Mouse (Mus musculus) hindbrain, embryonic 16.5 days (tissue): ENCODE data around the gene Rrp1b. TPM values are rescaled to one million over a fixed set of nuclear protein-coding genes. Genes with fewer than 3 reads are reported as not detected.

Experiments used
- ATAC-seq: fragments of 200-750 bp; cut with Nextera tagmentation; 2 replicates; pipeline ENCODE4 v1.8.0; 2017; ENCODE audit warnings: moderate TSS enrichment, moderate library complexity
- H3K27ac ChIP-seq: fragments of 300-500 bp; sonication (generic); 2 replicates; pipeline ENCODE4 v1.5.1; 2014; ENCODE audit warnings: low read depth, mild to moderate bottlenecking, control low read depth, low read length, moderate library complexity
- H3K27me3 ChIP-seq: fragments of 300-500 bp; sonication (generic); replicated peaks from 2 replicates; pipeline ENCODE4 v1.6.1; 2014; ENCODE audit warnings: low read length; ENCODE audit not compliant: control insufficient read depth, insufficient read depth
- H3K36me3 ChIP-seq: fragments of 300-500 bp; sonication (generic); 2 replicates; pipeline ENCODE4 v1.6.1; 2014; ENCODE audit warnings: mild to moderate bottlenecking, low read length, moderate library complexity, mixed read lengths; ENCODE audit not compliant: control insufficient read depth, insufficient read depth
- H3K4me1 ChIP-seq: fragments of 300-500 bp; sonication (generic); 2 replicates; pipeline ENCODE4 v1.6.1; 2014; ENCODE audit warnings: low read depth, low read length; ENCODE audit not compliant: control insufficient read depth, insufficient read depth
- H3K4me2 ChIP-seq: fragments of 300-500 bp; sonication (generic); 2 replicates; pipeline ENCODE4 v1.6.1; 2014; ENCODE audit warnings: mild to moderate bottlenecking, low read length, control low read depth, moderate library complexity
- H3K4me3 ChIP-seq: fragments of 300-500 bp; sonication (generic); 2 replicates; pipeline ENCODE4 v1.5.1; 2014; ENCODE audit warnings: mild to moderate bottlenecking, low read length, control low read depth, moderate library complexity
- H3K9ac ChIP-seq: fragments of 300-500 bp; sonication (generic); 2 replicates; pipeline ENCODE4 v1.6.1; 2014; ENCODE audit warnings: low read depth, mild to moderate bottlenecking, control low read depth, low read length, moderate library complexity
- H3K9me3 ChIP-seq: fragments of 300-500 bp; sonication (generic); 2 replicates; pipeline ENCODE4 v1.6.1; 2014; ENCODE audit warnings: mild to moderate bottlenecking, low read length, moderate library complexity; ENCODE audit not compliant: control insufficient read depth
- WGBS: fragments of 180-500 bp; shearing (Covaris S2); extraction: QIAGEN DNeasy Blood & Tissue Kit; methylation state at CpG from one replicate; pipeline ENCODE4 v1.1.7; 2014; 5-methylcytosine and 5-hydroxymethylcytosine counted together
- polyA plus RNA-seq: library from polyadenylated mRNA; unstranded; fragments of >200 nt; fragmentation: Nextera tagmentation; extraction: Ambion mirVana; gene quantifications from 2 replicates; pipeline ENCODE4 v1.2.1, GENCODE M21; 2015

Gene Rrp1b
- polyA plus RNA-seq, 1 experiment from 2014 or later = 33.4 TPM

- no peak overlapping the region for H3K9ac ChIP-seq
- ATAC-seq = no peak
Observed at GRCm38 (mm10) chr17:32023088-32023487, 12.8 kb upstream of the Rrp1b start.

GRCm38 (mm10) chr17:32024671-32025073 is 11.2 kb upstream of the Rrp1b start:
- Histone ChIP-seq H3K36me3 (no peaks in the 10 kb centered on the region), H3K4me3 (no peak overlapping the region), H3K4me2 (no peak overlapping the region), H3K4me1 (no peaks in the 10 kb centered on the region), H3K9me3 (no peaks in the 10 kb centered on the region), H3K9ac (no peak overlapping the region), H3K27me3 (no peaks in the 10 kb centered on the region; the same call in 1 of the 2 replicates), H3K27ac (no peak overlapping the region)
- no peak for ATAC-seq
- WGBS = 60% methylated on average over 5 of the region's 5 CpGs

More at GRCm38 (mm10) chr17:32023088-32023487, 12.8 kb upstream of the Rrp1b start:
- Histone ChIP-seq H3K4me3 (no peak overlapping the region), H3K9me3 (no peaks in the 10 kb centered on the region), H3K4me1 (no peaks in the 10 kb centered on the region), H3K27ac (no peak overlapping the region), H3K27me3 (no peaks in the 10 kb centered on the region; the same call in 1 of the 2 replicates), H3K4me2 (no peak overlapping the region), H3K36me3 (no peaks in the 10 kb centered on the region)
- WGBS = 83% methylated on average over 8 of the region's 8 CpGs

- Histone ChIP-seq H3K4me3 (no peak overlapping the region), H3K4me1 (no peaks in the 10 kb centered on the region), H3K4me2 (no peak overlapping the region), H3K36me3 (no peaks in the 10 kb centered on the region), H3K27me3 (no peaks in the 10 kb centered on the region; the same call in 1 of the 2 replicates), H3K27ac (no peak overlapping the region), H3K9ac (no peak overlapping the region), H3K9me3 (no peaks in the 10 kb centered on the region)
- 0 out of 2 replicates have a peak, but pooled peaks have one; percentile 77 for ATAC-seq
- WGBS = 5% methylated on average over 2 of the region's 2 CpGs
Observed at GRCm38 (mm10) chr17:32025386-32025785, 10.5 kb upstream of the Rrp1b start.

- no peak overlapping the region for H3K9ac ChIP-seq
- 31% methylated on average over 3 of the region's 3 CpGs for WGBS
- no peaks in the 10 kb centered on the region for H3K4me1 ChIP-seq
- H3K27ac ChIP-seq = no peak overlapping the region
- no peaks in the 10 kb centered on the region for H3K36me3 ChIP-seq
- H3K4me2 ChIP-seq = no peak overlapping the region
- no peaks in the 10 kb centered on the region; the same call in 1 of the 2 replicates for H3K27me3 ChIP-seq
- ATAC-seq = peak; percentile 61
- H3K4me3 ChIP-seq = no peak overlapping the region
- no peaks in the 10 kb centered on the region for H3K9me3 ChIP-seq
Observed at GRCm38 (mm10) chr17:32027666-32028065, 8.2 kb upstream of the Rrp1b start.

DNA sequence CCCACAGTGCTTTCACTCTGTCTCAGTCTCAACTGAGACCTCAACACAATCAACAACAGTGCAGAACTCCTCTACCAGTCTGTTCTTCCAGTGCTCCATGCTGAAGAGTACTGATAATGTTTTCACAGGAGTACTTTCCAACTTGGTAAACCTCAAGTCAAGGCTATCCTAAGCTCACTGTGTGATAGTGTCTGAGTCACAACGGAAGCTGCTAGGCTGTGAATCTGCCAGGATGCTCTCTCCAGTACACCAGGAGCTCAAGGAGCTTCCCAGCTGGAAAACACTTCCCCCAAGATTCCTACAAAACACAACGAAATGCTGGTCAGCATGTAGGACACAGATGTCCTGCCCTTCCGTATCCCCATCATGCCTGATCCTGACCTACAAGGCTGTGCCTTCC is 7.6 kb upstream of the Rrp1b start:
- Histone ChIP-seq H3K4me3 (no peak overlapping the region), H3K4me1 (no peaks in the 10 kb centered on the region), H3K9me3 (no peaks in the 10 kb centered on the region), H3K4me2 (no peak overlapping the region), H3K9ac (no peak overlapping the region), H3K27me3 (no peaks in the 10 kb centered on the region; the same call in 1 of the 2 replicates), H3K36me3 (no peaks in the 10 kb centered on the region), H3K27ac (no peak overlapping the region)
- no peak for ATAC-seq
- 88% methylated on average over 3 of the region's 3 CpGs for WGBS

GRCm38 (mm10) chr17:32031684-32032083 is 4.2 kb upstream of the Rrp1b start:
- H3K27ac ChIP-seq = no peak overlapping the region
- no peaks in the 10 kb centered on the region for H3K9me3 ChIP-seq
- H3K9ac ChIP-seq = no peak overlapping the region
- no peak for ATAC-seq
- peaks cover 4% of the 10 kb centered on the region for H3K4me1 ChIP-seq
- 52% methylated on average over 7 of the region's 7 CpGs for WGBS
- H3K4me3 ChIP-seq = no peak overlapping the region
- H3K4me2 ChIP-seq = no peak overlapping the region
- H3K27me3 ChIP-seq = no peaks in the 10 kb centered on the region; the same call in 1 of the 2 replicates
- no peaks in the 10 kb centered on the region for H3K36me3 ChIP-seq

DNA sequence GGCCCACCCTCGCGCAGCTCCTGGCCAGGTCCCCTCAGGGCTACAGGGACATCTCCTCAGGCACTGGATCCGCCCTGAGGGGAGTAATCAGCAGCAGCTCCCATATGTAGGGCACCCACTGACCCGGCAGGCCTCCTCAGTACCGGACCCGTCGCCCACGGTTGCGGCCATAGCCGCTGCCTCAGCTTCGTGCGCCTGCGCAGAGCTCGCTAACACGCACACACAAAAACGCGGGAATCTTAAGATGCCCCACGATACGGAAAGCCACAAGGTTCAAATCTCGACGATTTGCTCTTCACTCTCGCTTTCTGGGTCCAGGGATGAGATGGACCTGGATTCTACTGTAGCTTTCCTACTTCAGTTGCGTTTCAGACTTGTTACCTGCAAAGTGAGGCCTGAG is 1.6 kb upstream of the Rrp1b start:
- Histone ChIP-seq H3K4me1 (peaks cover 19% of the 10 kb centered on the region), H3K27ac (no peak overlapping the region)

DNA sequence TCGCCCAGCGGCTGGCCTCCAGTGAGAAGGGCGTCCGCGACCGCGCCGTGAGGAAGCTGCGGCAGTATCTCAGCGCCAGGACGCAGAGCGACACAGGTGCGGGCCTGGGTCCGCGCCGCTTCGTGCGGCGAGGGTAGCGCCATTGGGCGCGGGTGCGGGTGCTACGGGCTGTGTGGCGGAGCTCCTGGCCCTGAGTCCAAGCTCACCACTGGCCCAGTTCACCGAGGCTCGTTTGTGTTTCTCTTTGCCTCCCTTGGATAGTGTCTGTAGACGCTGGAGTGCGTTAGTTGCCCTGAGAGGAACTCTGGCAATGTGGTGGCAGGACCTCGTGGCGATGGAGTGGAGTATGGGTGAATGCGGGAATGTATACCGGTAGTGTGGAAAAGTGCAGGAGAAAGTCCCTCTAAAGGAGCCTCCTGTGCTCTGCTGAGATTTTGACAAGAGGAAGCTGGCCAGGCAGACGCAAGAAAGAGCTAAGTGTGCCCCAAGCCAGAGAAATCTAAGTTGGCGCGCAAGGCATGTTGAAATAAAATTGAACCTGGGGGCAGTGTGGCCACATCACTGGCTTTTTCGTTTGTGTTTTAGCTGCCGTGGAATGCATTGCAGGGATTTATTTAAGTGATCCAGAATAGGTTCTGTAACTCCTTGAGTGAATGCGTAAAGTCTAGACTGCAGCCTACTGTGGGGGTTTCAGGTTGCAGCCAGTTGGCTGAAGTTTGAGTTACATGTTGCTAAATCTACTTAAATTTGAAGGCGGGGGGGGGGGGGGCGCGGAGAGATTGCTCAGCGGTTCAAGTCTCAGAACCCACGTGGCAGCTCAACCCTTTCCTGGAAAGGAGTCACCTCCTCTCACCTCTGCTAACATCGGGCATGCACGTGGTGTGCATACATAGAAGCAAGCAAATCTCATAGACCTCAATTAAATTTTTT is 874 bp downstream of the Rrp1b start:
- Histone ChIP-seq H3K4me3 (peak overlapping the region; percentile 82), H3K4me2 (peak overlapping the region; percentile 94), H3K4me1 (peaks cover 19% of the 10 kb centered on the region), H3K36me3 (no peaks in the 10 kb centered on the region), H3K27ac (peak overlapping the region; percentile 81), H3K9me3 (no peaks in the 10 kb centered on the region), H3K9ac (peak overlapping the region; percentile 82), H3K27me3 (no peaks in the 10 kb centered on the region)
- WGBS = under 1% methylated on average over 46 of the region's 46 CpGs
- ATAC-seq = peak; percentile 79

More for the DNA sequence above, 1.6 kb upstream of the Rrp1b start:
- H3K27me3 ChIP-seq = no peaks in the 10 kb centered on the region
- 82% methylated on average over 23 of the region's 23 CpGs for WGBS
- no peaks in the 10 kb centered on the region for H3K36me3 ChIP-seq
- H3K9ac ChIP-seq = no peak overlapping the region
- no peaks in the 10 kb centered on the region for H3K9me3 ChIP-seq
- no peak for ATAC-seq
- no peak overlapping the region for H3K4me3 ChIP-seq
- no peak overlapping the region for H3K4me2 ChIP-seq

- H3K27ac ChIP-seq = no peak overlapping the region
- H3K9ac ChIP-seq = no peak overlapping the region
- 87% methylated on average over 10 of the region's 10 CpGs for WGBS
- H3K4me1 ChIP-seq = peaks cover 21% of the 10 kb centered on the region
- H3K36me3 ChIP-seq = no peaks in the 10 kb centered on the region
- H3K4me2 ChIP-seq = no peak overlapping the region
- H3K4me3 ChIP-seq = no peak overlapping the region
- no peaks in the 10 kb centered on the region for H3K9me3 ChIP-seq
- ATAC-seq = no peak
- H3K27me3 ChIP-seq = no peaks in the 10 kb centered on the region
Observed at GRCm38 (mm10) chr17:32040263-32040662, 4.4 kb downstream of the Rrp1b start.
